Mouse (Mus musculus) adrenal gland, postnatal 4 days (tissue): Measurements from ENCODE around the gene Gab2. TPM values are rescaled to one million over a fixed set of nuclear protein-coding genes. Genes with fewer than 3 reads are reported as not detected.
"Not testable (repeated sequence)": the region's sequence is repeated elsewhere in the genome, so short reads cannot be mapped to it uniquely, and the experiment has no call there.

Experiments used
- DNase-seq, 2 experiments: peaks; one replicate each; pipeline ENCODE4 v3.0.0; 2021 to 2022; ENCODE audit warnings: low spot score in 2 of 2, mixed read lengths in 2 of 2
- total RNA-seq, 2 experiments: library from RNA; stranded (reverse); gene quantifications; 2 replicates each; pipeline ENCODE4 v1.2.3; 2021

Gab2 gene
- total RNA-seq, 2 experiments from 2014 or later = 34.8 to 41.4 TPM

GRCm38 (mm10) chr7:97128949-97129348 lies 47.6 kb downstream of the Gab2 start:
- DNase-seq = no peak

- no peak for DNase-seq
Measured at GRCm38 (mm10) chr7:97136453-97136852, 55.1 kb downstream of the Gab2 start.

GRCm38 (mm10) chr7:97151082-97151813 lies 69.9 kb downstream of the Gab2 start:
- no peak for DNase-seq

- no peak for DNase-seq
Measured at GRCm38 (mm10) chr7:97154756-97155487, 73.5 kb downstream of the Gab2 start.

GRCm38 (mm10) chr7:97164261-97164660 lies 82.9 kb downstream of the Gab2 start:
- DNase-seq = no peak

- DNase-seq = no peak
Measured at GRCm38 (mm10) chr7:97171089-97171488, 89.7 kb downstream of the Gab2 start.

GRCm38 (mm10) chr7:97171719-97172118 lies 90.3 kb downstream of the Gab2 start:
- DNase-seq = no peak

- DNase-seq = no peak
Measured at GRCm38 (mm10) chr7:97172126-97172525, 90.7 kb downstream of the Gab2 start.

GRCm38 (mm10) chr7:97181931-97182330 lies 100.5 kb downstream of the Gab2 start:
- DNase-seq = no peak

GRCm38 (mm10) chr7:97183426-97183825 lies 102.0 kb downstream of the Gab2 start:
- no peak for DNase-seq

GRCm38 (mm10) chr7:97184005-97184404 lies 102.6 kb downstream of the Gab2 start:
- no peak for DNase-seq

- DNase-seq = no peak
Measured at GRCm38 (mm10) chr7:97187387-97188081, 106.1 kb downstream of the Gab2 start.

GRCm38 (mm10) chr7:97189116-97189515 lies 107.7 kb downstream of the Gab2 start:
- DNase-seq = no peak

- DNase-seq = no peak
Measured at GRCm38 (mm10) chr7:97203907-97204306, 122.5 kb downstream of the Gab2 start.

GRCm38 (mm10) chr7:97208811-97209549 lies 127.6 kb downstream of the Gab2 start:
- DNase-seq = no peak

GRCm38 (mm10) chr7:97210064-97210685 lies 128.8 kb downstream of the Gab2 start:
- no peak for DNase-seq

- DNase-seq = no peak
Measured at GRCm38 (mm10) chr7:97211117-97211516, 129.7 kb downstream of the Gab2 start.

GRCm38 (mm10) chr7:97223836-97224235 lies 142.4 kb downstream of the Gab2 start:
- no peak for DNase-seq

GRCm38 (mm10) chr7:97245261-97245949 lies 164.0 kb downstream of the Gab2 start:
- DNase-seq = no peak

- DNase-seq = not testable (repeated sequence)
Measured at GRCm38 (mm10) chr7:97245950-97246578, 164.7 kb downstream of the Gab2 start.
